Mouse (Mus musculus) CH12.LX (cell line): Measurements from ENCODE around the gene Zbtb20. TPM values are rescaled to one million over a fixed set of nuclear protein-coding genes. Genes with fewer than 3 reads are reported as not detected.
A peak's percentile ranks its signal among the peaks of the same experiment; 100 is the strongest.

Experiments
- DNase-seq: peaks from one replicate; pipeline ENCODE4 v3.0.0-alpha.2; 2013; ENCODE audit errors: extremely low read depth
- H3K27ac ChIP-seq: 2 replicates; pipeline ENCODE4 v1.5.1; 2012; ENCODE audit warnings: low read depth, mild to moderate bottlenecking, control low read depth, moderate library complexity; ENCODE audit not compliant: insufficient read depth
- H3K27me3 ChIP-seq: replicated peaks from 2 replicates; pipeline ENCODE3; 2012; ENCODE audit warnings: inconsistent platforms
- H3K36me3 ChIP-seq, 2 experiments: replicated peaks in 1 of 2; 2 replicates each; pipeline versions ENCODE3 to v1.6.1; 2012; ENCODE audit warnings: inconsistent platforms in 1 of 2, low read length in 1 of 2, mild to moderate bottlenecking in 1 of 2, mixed read lengths in 1 of 2, moderate library complexity in 1 of 2; ENCODE audit not compliant: control insufficient read depth in 1 of 2, insufficient read depth in 1 of 2
- H3K4me1 ChIP-seq, 2 experiments: 2 replicates each; pipeline ENCODE4 v1.6.1; 2012; ENCODE audit warnings: inconsistent platforms in 1 of 2, moderate library complexity in 1 of 2; ENCODE audit not compliant: insufficient read depth in 2 of 2, control insufficient read depth in 1 of 2
- H3K4me2 ChIP-seq: 2 replicates; pipeline ENCODE4 v1.6.1; 2012; ENCODE audit warnings: low read depth, mild to moderate bottlenecking, control low read depth; ENCODE audit not compliant: poor library complexity, insufficient read depth, severe bottlenecking
- H3K4me3 ChIP-seq, 3 experiments: fragments of 150-350 bp in 1 of 3; sonication (generic) in 1 of 3; replicated peaks in 1 of 3; 2 replicates each; pipeline versions ENCODE3 to v1.5.1; 2011 to 2012; ENCODE audit warnings: low read depth in 2 of 3, low read length in 2 of 3, mild to moderate bottlenecking in 2 of 3, moderate library complexity in 2 of 3, control low read depth in 1 of 3, improper control_type of control experiment in 1 of 3, inconsistent platforms in 1 of 3, mixed read lengths in 1 of 3; ENCODE audit not compliant: poor library complexity in 1 of 3
- H3K79me2 ChIP-seq: replicated peaks from 2 replicates; pipeline ENCODE4 v1.6.1; 2012; ENCODE audit warnings: mild to moderate bottlenecking, moderate library complexity; ENCODE audit not compliant: control insufficient read depth, poor library complexity, insufficient read depth, severe bottlenecking; ENCODE audit errors: extremely low read depth
- H3K9ac ChIP-seq: 2 replicates; pipeline ENCODE4 v1.6.1; 2012; ENCODE audit warnings: low read depth, mild to moderate bottlenecking, control low read depth, moderate library complexity; ENCODE audit not compliant: insufficient read depth
- H3K9me3 ChIP-seq: replicated peaks from 2 replicates; pipeline ENCODE3; 2012; ENCODE audit warnings: low read length, inconsistent platforms, mixed read lengths
- CHD2 ChIP-seq: IDR thresholded peaks from 2 replicates; pipeline ENCODE4 v1.6.1; 2011; ENCODE audit warnings: low read length, improper control_type of control experiment
- E2F4 ChIP-seq: IDR thresholded peaks from 2 replicates; pipeline ENCODE4 v1.6.1; 2011; ENCODE audit warnings: low read depth, low read length, improper control_type of control experiment; ENCODE audit not compliant: insufficient replicate concordance
- EP300 ChIP-seq: IDR thresholded peaks from 2 replicates; pipeline ENCODE4 v1.6.1; 2011; ENCODE audit warnings: low read length, improper control_type of control experiment
- JUND ChIP-seq: conservative IDR thresholded peaks from 2 replicates; pipeline ENCODE4 v1.6.1; 2011; ENCODE audit warnings: low read depth, low read length, improper control_type of control experiment
- MAX ChIP-seq: IDR thresholded peaks from 2 replicates; pipeline ENCODE4 v1.6.1; 2011; ENCODE audit warnings: low read length, improper control_type of control experiment
- NELFE ChIP-seq: IDR thresholded peaks from 2 replicates; pipeline ENCODE4 v1.6.1; 2011; ENCODE audit warnings: low read depth, low read length, improper control_type of control experiment
- NRF1 ChIP-seq: IDR thresholded peaks from 2 replicates; pipeline ENCODE4 v1.6.1; 2014; ENCODE audit warnings: low read depth, mild to moderate bottlenecking, inconsistent platforms, low read length, improper control_type of control experiment, moderate library complexity
- PAX5 ChIP-seq: IDR thresholded peaks from 2 replicates; pipeline ENCODE4 v1.6.1; 2012; ENCODE audit warnings: low read length, inconsistent platforms, mixed read lengths
- POLR2A ChIP-seq: IDR thresholded peaks from 2 replicates; pipeline ENCODE4 v1.6.1; 2011; ENCODE audit warnings: low read depth, mild to moderate bottlenecking, improper control_type of control experiment, low read length
- RCOR1 ChIP-seq: conservative IDR thresholded peaks from 2 replicates; pipeline ENCODE4 v1.6.1; 2012; ENCODE audit warnings: low read depth, mild to moderate bottlenecking, inconsistent platforms, low read length, improper control_type of control experiment
- SIN3A ChIP-seq: IDR thresholded peaks from 2 replicates; pipeline ENCODE4 v1.6.1; 2012; ENCODE audit warnings: low read length, improper control_type of control experiment, inconsistent platforms
- SMC3 ChIP-seq: IDR thresholded peaks from 2 replicates; pipeline ENCODE4 v1.6.1; 2011; ENCODE audit warnings: low read depth, low read length, improper control_type of control experiment
- TBP ChIP-seq: conservative IDR thresholded peaks from 2 replicates; pipeline ENCODE4 v1.6.1; 2011; ENCODE audit warnings: low read depth, low read length, improper control_type of control experiment
- UBTF ChIP-seq: IDR thresholded peaks from 2 replicates; pipeline ENCODE4 v1.6.1; 2012; ENCODE audit warnings: low read depth, mild to moderate bottlenecking, inconsistent platforms, low read length, improper control_type of control experiment, moderate library complexity
- USF1 ChIP-seq: IDR thresholded peaks from 2 replicates; pipeline ENCODE4 v1.6.1; 2014; ENCODE audit warnings: low read depth, mild to moderate bottlenecking, inconsistent platforms, low read length, improper control_type of control experiment
- USF2 ChIP-seq: conservative IDR thresholded peaks from 2 replicates; pipeline ENCODE4 v1.6.1; 2011; ENCODE audit warnings: low read depth, low read length, improper control_type of control experiment
- ZC3H11A ChIP-seq: IDR thresholded peaks from 2 replicates; pipeline ENCODE4 v1.6.1; 2012; ENCODE audit warnings: low read depth, mild to moderate bottlenecking, inconsistent platforms, low read length, improper control_type of control experiment
- ZKSCAN1 ChIP-seq: IDR thresholded peaks from 2 replicates; pipeline ENCODE4 v1.6.1; 2012; ENCODE audit warnings: low read depth, inconsistent platforms, low read length, improper control_type of control experiment, borderline replicate concordance
- ZNF384 ChIP-seq: IDR thresholded peaks from 2 replicates; pipeline ENCODE4 v1.6.1; 2012; ENCODE audit warnings: low read depth, low read length, improper control_type of control experiment, inconsistent platforms
- dilution Hi-C: fragments of 300-500 bp; cut with MboI; formaldehyde crosslinking; loops from 2 replicates; pipeline ENCODE4 v1.14.3; 2020; ENCODE audit warnings: low sequenced_read_pairs; ENCODE audit not compliant: extremely low pct_unique_long_range_greater_than_20kb, extremely low pct_ligation_motif_present
- in situ Hi-C: fragments of 300-500 bp; cut with MboI; formaldehyde crosslinking; loops from 3 replicates; pipeline ENCODE4 v1.14.3; 2019; ENCODE audit warnings: low sequenced_read_pairs, low pct_ligation_motif_present, low pct_unique_long_range_greater_than_20kb, mixed read lengths
- polyA plus RNA-seq: library from polyadenylated mRNA; unstranded; fragments of >175 nt; gene quantifications from 2 replicates; pipeline ENCODE4 v1.2.1, GENCODE M21; 2012; ENCODE audit warnings: low read depth; ENCODE audit not compliant: insufficient read length
- total RNA-seq, 2 experiments: library from RNA; depleted of rRNA; stranded (reverse); fragments of 300-350 nt in 1 of 2; fragments of >200 nt in 1 of 2; gene quantifications; 2 replicates each; pipeline ENCODE4 v1.2.3; 2012 to 2014

The Zbtb20 gene
- total and polyA plus RNA-seq, 3 experiments: 24.9 to 58.0 (median 51.6) TPM

GRCm38 (mm10) chr16:43508166-43508998, 632.7 kb downstream of the Zbtb20 start:
- Histone ChIP-seq H3K9ac (peak overlapping the region; percentile 99), H3K36me3 (peaks cover 3 to 8% of the 10 kb centered on the region in 2 experiments), H3K27ac (peak overlapping the region; percentile 96), H3K4me2 (peak overlapping the region; percentile 99), H3K4me1 (peaks cover 7 to 21% of the 10 kb centered on the region in 2 experiments), H3K79me2 (peaks cover 68% of the 10 kb centered on the region), H3K4me3 (peak overlapping the region; percentile 59 to 75 (median 68)), H3K9me3 (no peaks in the 10 kb centered on the region), H3K27me3 (no peaks in the 10 kb centered on the region)
- DNase-seq: peak; percentile 91
- TF ChIP-seq RCOR1: no peak
- TF ChIP-seq NELFE: no peak
- TF ChIP-seq E2F4: no peak
- TF ChIP-seq POLR2A: peak; percentile 74
- TF ChIP-seq ZKSCAN1: no peak
- no peak for TF ChIP-seq USF2
- TF ChIP-seq UBTF: peak; percentile 80
- TF ChIP-seq SIN3A: no peak
- no peak for TF ChIP-seq USF1
- no peak for TF ChIP-seq NRF1
- no peak for TF ChIP-seq MAX
- no peak for TF ChIP-seq SMC3
- TF ChIP-seq PAX5: no peak
- TF ChIP-seq EP300: no peak
- TF ChIP-seq JUND: no peak
- TF ChIP-seq ZC3H11A: no peak
- peak; percentile 95 for TF ChIP-seq TBP
- no peak for TF ChIP-seq CHD2
- dilution Hi-C loops (no loop called here), in situ Hi-C loops (loop anchor here (10.0 kb wide), 2 partner anchors 54 to 186 kb away; no protein-coding TSS in a partner anchor)

- Histone ChIP-seq H3K27me3 (no peaks in the 10 kb centered on the region), H3K27ac (peak overlapping the region; percentile 82), H3K4me3 (peak overlapping the region; percentile 50 to 57 (median 51)), H3K9ac (peak overlapping the region; percentile 100), H3K4me2 (peak overlapping the region; percentile 99), H3K9me3 (no peaks in the 10 kb centered on the region), H3K4me1 (peaks cover 16 to 43% of the 10 kb centered on the region in 2 experiments), H3K79me2 (peaks cover 66% of the 10 kb centered on the region), H3K36me3 (peaks cover 7 to 25% of the 10 kb centered on the region in 2 experiments)
- dilution Hi-C loops: no loop called here
- in situ Hi-C loops: loop anchor here (10.0 kb wide), 1 partner anchor 116 kb away; no protein-coding TSS in a partner anchor
- DNase-seq: peak; percentile 69
- TF ChIP-seq POLR2A (peak; percentile 26; the same call in 1 of the 2 replicates), ZNF384 (no peak)
These were observed 634.8 kb downstream of the Zbtb20 start for GRCm38 (mm10) chr16:43510516-43510915.
